Comparison of ENCODE assay signal across 36 mouse cellular contexts in the genomic region with DNA sequence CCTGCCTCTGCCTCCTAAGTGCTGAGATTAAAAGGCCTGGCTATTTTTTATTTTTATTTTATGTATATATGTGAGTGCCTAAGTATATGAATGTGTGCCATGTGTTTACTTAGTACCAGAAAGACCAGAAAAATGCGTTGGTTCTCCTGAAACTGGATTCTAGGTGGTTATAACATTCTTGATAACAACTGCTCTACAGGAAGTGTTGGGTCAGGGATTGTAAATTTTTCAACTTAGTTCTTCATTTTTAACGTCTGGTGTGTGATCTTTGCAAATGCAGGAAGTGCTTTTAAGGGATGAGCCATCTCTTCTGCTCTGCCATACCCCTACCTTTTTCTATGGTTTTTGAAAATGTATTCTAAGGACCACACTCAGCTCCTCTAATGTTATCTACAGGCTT. TPM values are rescaled to one million over a fixed set of nuclear protein-coding genes. Genes with fewer than 3 reads are reported as not detected.
"Had no signal": no experiment of that assay in that cellular context is flagged by ENCODE, and none has a peak within 500 bp of the region (broad histone marks: within the 10 kb centered on the region; RNA-seq: fewer than 3 reads in every experiment).

No protein-coding gene starts in this region.

- DNase-seq: heart, postnatal 10 days; heart, postnatal 14 days; heart, postnatal 36 days; heart, postnatal 4 days; kidney, adult 11 months; kidney, adult 18-20 months; kidney, adult 2 months; kidney, adult 9 months; kidney, postnatal 10 days; kidney, postnatal 14 days; kidney, postnatal 25 days; kidney, postnatal 36 days; kidney, postnatal 4 days; layer of hippocampus, adult 9-11 months; layer of hippocampus, postnatal 36 days had no signal

- H3K4me3 ChIP-seq: heart, embryonic 10.5 days; heart, embryonic 12.5 days; heart, embryonic 13.5 days; heart, embryonic 15.5 days; hindbrain, embryonic 10.5 days; hindbrain, embryonic 12.5 days; hindbrain, embryonic 13.5 days; hindbrain, embryonic 15.5 days; intestine, embryonic 15.5 days; kidney, embryonic 15.5 days; layer of hippocampus, adult 2 months; left cerebral cortex, adult 2 months had no signal

- H3K4me2 ChIP-seq: heart, embryonic 11.5 days; heart, embryonic 12.5 days; heart, embryonic 13.5 days; heart, embryonic 15.5 days; hindbrain, embryonic 12.5 days; hindbrain, embryonic 13.5 days; hindbrain, embryonic 14.5 days; hindbrain, embryonic 15.5 days; intestine, embryonic 15.5 days; kidney, embryonic 15.5 days had no signal

- H3K9me3 ChIP-seq: heart, embryonic 10.5 days; heart, embryonic 12.5 days; heart, embryonic 13.5 days; heart, embryonic 15.5 days; hindbrain, embryonic 10.5 days; hindbrain, embryonic 12.5 days; hindbrain, embryonic 13.5 days; hindbrain, embryonic 15.5 days; intestine, embryonic 15.5 days; kidney, embryonic 15.5 days had no signal

- H3K9ac ChIP-seq: heart, embryonic 12.5 days; heart, embryonic 13.5 days; heart, embryonic 15.5 days; hindbrain, embryonic 12.5 days; hindbrain, embryonic 13.5 days; hindbrain, embryonic 14.5 days; hindbrain, embryonic 15.5 days; intestine, embryonic 15.5 days; kidney, embryonic 15.5 days had no signal

- H3K27me3 ChIP-seq: heart, embryonic 12.5 days; heart, embryonic 13.5 days; heart, embryonic 15.5 days; hindbrain, embryonic 12.5 days; hindbrain, embryonic 13.5 days; hindbrain, embryonic 15.5 days; intestine, embryonic 15.5 days; kidney, embryonic 15.5 days had no signal

- ATAC-seq: hindbrain, embryonic 16.5 days; hindbrain, postnatal 0 days; inflammation-experienced regulatory T-cells, adult 6 months; intestine, embryonic 15.5 days; intestine, embryonic 16.5 days; intestine, postnatal 0 days had no signal

- H3K4me1 ChIP-seq: heart, embryonic 10.5 days; heart, embryonic 12.5 days; heart, embryonic 13.5 days; heart, embryonic 15.5 days; hindbrain, embryonic 10.5 days; hindbrain, embryonic 12.5 days; hindbrain, embryonic 13.5 days; hindbrain, embryonic 15.5 days; intestine, embryonic 15.5 days; kidney, embryonic 15.5 days had no signal

- H3K27ac ChIP-seq: heart, embryonic 10.5 days; heart, embryonic 13.5 days; heart, embryonic 15.5 days; hindbrain, embryonic 10.5 days; hindbrain, embryonic 12.5 days; hindbrain, embryonic 13.5 days; hindbrain, embryonic 14.5 days; hindbrain, embryonic 15.5 days; hindbrain, postnatal 0 days; intestine, embryonic 15.5 days; kidney, embryonic 15.5 days; kidney, postnatal 0 days; layer of hippocampus, adult 2 months; left cerebral cortex, adult 2 months had no signal

RNA-seq across cellular contexts. Expression of a gene that starts 12.6 kb away (rescaled TPM):
- total RNA-seq: hematopoietic stem cell, adult 5-6 weeks had no signal
